11 mouse cellular contexts compared by ENCODE assay signal in genomic region chr6:38983060-38983459, GRCm38 (mm10).
DNase-seq lines count a peak whose midpoint lies in the region; ATAC-seq lines count a peak whose summit lies in the region.
"Had no signal": no experiment of that assay in that cellular context is flagged by ENCODE, and none has a peak within 500 bp of the region (broad histone marks: within the 10 kb centered on the region; RNA-seq: fewer than 3 reads in every experiment).

No protein-coding gene starts in this region.

- no peak for ATAC-seq in cerebellum, adult (ENCODE audit: insufficient number of reproducible peaks, low FRiP score, low TSS enrichment)

- DNase-seq in cerebellum, postnatal 10 days: peak; percentile 22 to 38
- peak; percentile 17 for DNase-seq in layer of hippocampus, adult 9-11 months
- DNase-seq in layer of hippocampus, postnatal 10 days (ENCODE audit: low spot score in 2 of 2): no peak
- DNase-seq in adipocyte (ENCODE audit: low spot score): peak; percentile 54
- DNase-seq in kidney, postnatal 14 days: peak; percentile 75
- DNase-seq in right cerebral cortex, postnatal 14 days: no peak
- DNase-seq in urinary bladder, postnatal 14 days (ENCODE audit: low spot score): no peak
- DNase-seq: cerebellum, postnatal 25 days; layer of hippocampus, postnatal 36 days; lung, adult 18-20 months had no signal

Comparison
In these comparisons a context has a peak if more than half of its experiments do, and no peak if none do; other contexts are left out.
1. DNase-seq: peak in cerebellum, postnatal 10 days (2 of 2), layer of hippocampus, adult 9-11 months (single experiment), adipocyte (single experiment) and kidney, postnatal 14 days (single experiment); none in layer of hippocampus, postnatal 10 days (0 of 2), right cerebral cortex, postnatal 14 days (single experiment) and urinary bladder, postnatal 14 days (single experiment).